ENCODE assay signal across 10 mouse cellular contexts in genomic region chr1:136232285-136232926, GRCm38 (mm10). TPM values are rescaled to one million over a fixed set of nuclear protein-coding genes. Genes with fewer than 3 reads are reported as not detected.
DNase-seq lines count a peak whose midpoint lies in the region; ATAC-seq lines count a peak whose summit lies in the region.
"Had no signal": no experiment of that assay in that cellular context is flagged by ENCODE, and none has a peak within 500 bp of the region (broad histone marks: within the 10 kb centered on the region; RNA-seq: fewer than 3 reads in every experiment).

No protein-coding gene starts in this region.

- H3K27ac ChIP-seq in heart, embryonic 10.5 days, result no peak overlapping the region
- peak overlapping the region; percentile 97 for H3K27ac ChIP-seq in hindbrain, embryonic 10.5 days
- no peak overlapping the region for H3K27ac ChIP-seq in midbrain, embryonic 14.5 days (replicated peaks; ENCODE audit: low read depth, low read length)

- ATAC-seq in midbrain, embryonic 14.5 days (ENCODE audit: low FRiP score, low TSS enrichment), result no peak

- intact Hi-C loops in heart, postnatal 25 days (cut with DNase I), result no loop called here

- no peak overlapping the region for H3K9ac ChIP-seq in midbrain, embryonic 14.5 days (replicated peaks; ENCODE audit: low read length)

- DNase-seq in heart, embryonic 10.5 days (ENCODE audit: low spot score), result no peak
- no peak for DNase-seq in heart, postnatal 25 days (ENCODE audit: low spot score)
- DNase-seq in NIH3T3 (ENCODE audit: low read depth) (peak; percentile 24), MN1 (ENCODE audit: low spot score) (no peak)
- peak; percentile 39 for DNase-seq in hindbrain, embryonic 10.5 days (ENCODE audit: low spot score)
- peak; percentile 52 for DNase-seq in midbrain, embryonic 14.5 days
- DNase-seq in gastrocnemius, adult 18-20 months (ENCODE audit: low spot score), result no peak
- DNase-seq in adrenal gland, adult 18-20 months (ENCODE audit: low spot score in 2 of 2), result no peak

- WGBS in heart, embryonic 10.5 days, result 8% methylated on average over 9 of the region's 9 CpGs
- under 1% methylated on average over 9 of the region's 9 CpGs for WGBS in hindbrain, embryonic 10.5 days
- WGBS in midbrain, embryonic 14.5 days, result 2% methylated on average over 9 of the region's 9 CpGs

- no peaks in the 10 kb centered on the region for H3K36me3 ChIP-seq in heart, embryonic 10.5 days
- peaks cover 11% of the 10 kb centered on the region for H3K36me3 ChIP-seq in hindbrain, embryonic 10.5 days
- H3K36me3 ChIP-seq in midbrain, embryonic 14.5 days (ENCODE audit: control insufficient read depth, insufficient read depth, low read length), result no peaks in the 10 kb centered on the region

- H3K4me3 ChIP-seq in heart, embryonic 10.5 days, result peak overlapping the region; percentile 70
- H3K4me3 ChIP-seq in hindbrain, embryonic 10.5 days, result peak overlapping the region; percentile 79
- peak overlapping the region; percentile 50 for H3K4me3 ChIP-seq in midbrain, embryonic 14.5 days (replicated peaks; ENCODE audit: low read depth, low read length)

- peaks cover 74% of the 10 kb centered on the region for H3K27me3 ChIP-seq in heart, embryonic 10.5 days (ENCODE audit: insufficient read depth, poor library complexity, severe bottlenecking)
- H3K27me3 ChIP-seq in hindbrain, embryonic 10.5 days (ENCODE audit: insufficient read depth, poor library complexity, severe bottlenecking), result peaks cover 5% of the 10 kb centered on the region; the same call in 1 of the 2 replicates
- peaks cover 10% of the 10 kb centered on the region; the same call in 1 of the 2 replicates for H3K27me3 ChIP-seq in midbrain, embryonic 14.5 days (ENCODE audit: control insufficient read depth, insufficient read depth, low read length)

- H3K9me3 ChIP-seq in heart, embryonic 10.5 days, result no peaks in the 10 kb centered on the region
- H3K9me3 ChIP-seq in hindbrain, embryonic 10.5 days, result no peaks in the 10 kb centered on the region
- no peaks in the 10 kb centered on the region for H3K9me3 ChIP-seq in midbrain, embryonic 14.5 days (ENCODE audit: control insufficient read depth, low read length)

- H3K4me1 ChIP-seq in heart, embryonic 10.5 days, result peaks cover 63% of the 10 kb centered on the region
- peaks cover 74% of the 10 kb centered on the region for H3K4me1 ChIP-seq in hindbrain, embryonic 10.5 days (replicated peaks)
- H3K4me1 ChIP-seq in midbrain, embryonic 14.5 days (ENCODE audit: control insufficient read depth, insufficient read depth, low read length), result peaks cover 46% of the 10 kb centered on the region

- H3K4me2 ChIP-seq in midbrain, embryonic 14.5 days (ENCODE audit: low read length), result peak overlapping the region; percentile 81

RNA-seq across cellular contexts. Expression of gene Inava, which starts 1.7 kb away (rescaled TPM):
- polyA plus RNA-seq in heart, embryonic 10.5 days (2016; fragmentation: Nextera tagmentation; extraction: Ambion mirVana), result 2.5 and 7.9 TPM in 2 replicates
- not detected for total RNA-seq in heart, postnatal 25 days (2021)
- polyA plus RNA-seq in hindbrain, embryonic 10.5 days (2016; fragmentation: Nextera tagmentation; extraction: Ambion mirVana), result 19.8 and 25.6 TPM in 2 replicates
- polyA plus RNA-seq in midbrain, embryonic 14.5 days (2014; fragmentation: Nextera tagmentation; extraction: Ambion mirVana), result 1.6 and 2.6 TPM in 2 replicates
- total RNA-seq in gastrocnemius, adult 18-20 months (2021), result not detected
- total RNA-seq in adrenal gland, adult 18-20 months (2021), result under 1 TPM in 1 of 2 experiments, not detected in 1; 0.29 TPM
- total RNA-seq: megakaryocyte-erythroid progenitor cell, adult 5-6 weeks had no signal
- polyA plus RNA-seq: heart, postnatal 0 days had no signal

RNA-seq across cellular contexts. Expression of gene Mroh3, which starts 19.8 kb away (rescaled TPM):
- polyA plus RNA-seq in heart, embryonic 10.5 days (2016; fragmentation: Nextera tagmentation; extraction: Ambion mirVana), result 0.11 TPM in 1 of 2 replicates, not detected in the other
- not detected for total RNA-seq in heart, postnatal 25 days (2021)
- polyA plus RNA-seq in hindbrain, embryonic 10.5 days (2016; fragmentation: Nextera tagmentation; extraction: Ambion mirVana), result 0.40 and 0.47 TPM in 2 replicates
- 0.34 and 0.59 TPM in 2 replicates for polyA plus RNA-seq in midbrain, embryonic 14.5 days (2014; fragmentation: Nextera tagmentation; extraction: Ambion mirVana)
- not detected for total RNA-seq in gastrocnemius, adult 18-20 months (2021)
- total RNA-seq in adrenal gland, adult 18-20 months (2021), result not detected
- total RNA-seq: megakaryocyte-erythroid progenitor cell, adult 5-6 weeks had no signal
- polyA plus RNA-seq: heart, postnatal 0 days had no signal

RNA-seq across cellular contexts. Expression of gene Gpr25, which starts 28.3 kb away (rescaled TPM):
- polyA plus RNA-seq in heart, embryonic 10.5 days (2016; fragmentation: Nextera tagmentation; extraction: Ambion mirVana), result not detected in 2 replicates
- not detected for total RNA-seq in heart, postnatal 25 days (2021)
- not detected in 2 replicates for polyA plus RNA-seq in hindbrain, embryonic 10.5 days (2016; fragmentation: Nextera tagmentation; extraction: Ambion mirVana)
- 1.4 TPM in 1 of 2 replicates, not detected in the other for polyA plus RNA-seq in midbrain, embryonic 14.5 days (2014; fragmentation: Nextera tagmentation; extraction: Ambion mirVana)
- total RNA-seq in gastrocnemius, adult 18-20 months (2021), result not detected
- not detected for total RNA-seq in adrenal gland, adult 18-20 months (2021)
- total RNA-seq: megakaryocyte-erythroid progenitor cell, adult 5-6 weeks had no signal
- polyA plus RNA-seq: heart, postnatal 0 days had no signal

Comparison
In these comparisons a context has a peak if more than half of its experiments do, and no peak if none do; other contexts are left out.
1. DNase-seq: peak in NIH3T3 (single experiment), hindbrain, embryonic 10.5 days (single experiment) and midbrain, embryonic 14.5 days (single experiment); none in heart, embryonic 10.5 days (single experiment), heart, postnatal 25 days (single experiment), gastrocnemius, adult 18-20 months (single experiment), adrenal gland, adult 18-20 months (0 of 2) and MN1 (single experiment).
2. Peak in every context shown above with its lines, with median percentiles within 50 percentile points of each other: H3K4me3 ChIP-seq.